Mouse (Mus musculus): ENCODE measurements around the gene Gbf1. TPM values are rescaled to one million over a fixed set of nuclear protein-coding genes. Genes with fewer than 3 reads are reported as not detected.
A peak's percentile ranks its signal among the peaks of the same experiment; 100 is the strongest.

Gbf1 gene
- total RNA-seq, 2 experiments from 2014 or later: 48.1 to 59.7 TPM

DNA sequence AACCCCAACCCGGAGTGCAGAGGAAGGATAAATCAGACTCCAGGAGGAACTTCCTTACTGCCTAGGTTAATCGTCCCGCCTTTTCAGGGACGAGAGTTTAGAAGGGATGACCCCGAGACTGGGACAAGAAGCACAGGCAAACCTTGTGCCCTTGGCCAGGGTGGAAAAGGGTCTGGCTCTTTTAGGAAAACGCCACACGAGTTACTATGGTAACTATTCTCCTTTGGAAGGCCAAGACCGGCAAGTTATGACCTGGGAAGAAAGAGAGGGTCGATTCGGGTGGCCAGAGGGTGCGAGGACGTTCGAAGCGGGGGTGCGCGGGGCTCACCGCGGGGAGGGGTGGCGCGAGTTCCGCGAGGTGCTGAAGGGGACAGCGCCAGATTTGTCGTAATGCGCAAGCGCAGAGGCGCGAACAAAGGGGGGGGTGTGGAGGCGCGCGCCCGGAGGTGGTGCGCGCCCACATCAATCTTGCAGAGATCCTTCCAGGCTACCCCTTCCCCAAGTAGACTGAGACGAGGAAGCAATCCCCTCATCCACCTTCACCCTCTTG, 174.5 kb downstream of the Gbf1 start, which contains the start of gene Psd:
Psd (minus strand) TSS at position 401 of the 550 bp plus-strand sequence.
- peak; percentile 25; the same call in 1 of the 2 replicates for ATAC-seq (replicated peaks; ENCODE audit: poor library complexity, severe bottlenecking)

GRCm38 (mm10) chr19:46327531-46328064, 175.3 kb downstream of the Gbf1 start:
- ATAC-seq (replicated peaks; ENCODE audit: poor library complexity, severe bottlenecking): no peak

GRCm38 (mm10) chr19:46328081-46329030, 176.0 kb downstream of the Gbf1 start, which contains the start of gene Fbxl15:
Gene Fbxl15 (plus strand): TSS chr19:46328184.
- peak; percentile 66 for ATAC-seq (replicated peaks; ENCODE audit: poor library complexity, severe bottlenecking)

DNA sequence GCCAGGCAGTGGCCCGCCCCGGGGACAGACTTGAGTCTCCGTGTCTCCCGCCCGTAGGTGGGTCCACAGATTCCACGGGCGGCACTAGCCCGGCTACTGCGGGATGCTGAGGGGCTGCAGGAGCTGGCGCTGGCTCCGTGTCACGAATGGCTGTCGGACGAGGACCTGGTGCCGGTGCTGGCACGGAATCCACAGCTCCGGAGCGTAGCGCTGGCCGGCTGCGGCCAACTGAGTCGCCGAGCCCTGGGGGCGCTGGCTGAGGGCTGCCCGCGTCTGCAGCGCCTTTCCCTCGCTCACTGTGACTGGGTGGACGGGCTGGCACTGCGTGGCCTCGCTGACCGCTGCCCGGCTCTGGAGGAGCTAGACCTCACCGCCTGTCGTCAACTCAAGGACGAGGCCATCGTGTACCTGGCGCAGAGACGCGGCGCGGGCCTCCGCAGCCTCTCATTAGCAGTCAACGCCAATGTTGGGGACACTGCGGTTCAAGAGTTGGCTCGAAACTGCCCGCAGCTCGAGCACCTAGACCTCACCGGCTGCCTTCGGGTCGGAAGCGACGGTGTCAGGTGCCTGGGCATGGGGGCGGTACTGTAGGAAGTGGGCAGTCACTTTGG, 176.8 kb downstream of the Gbf1 start:
- ATAC-seq (replicated peaks; ENCODE audit: poor library complexity, severe bottlenecking): no peak

GRCm38 (mm10) chr19:46329951-46330350, 177.6 kb downstream of the Gbf1 start:
- peak; percentile 78 for ATAC-seq (replicated peaks; ENCODE audit: poor library complexity, severe bottlenecking)

DNA sequence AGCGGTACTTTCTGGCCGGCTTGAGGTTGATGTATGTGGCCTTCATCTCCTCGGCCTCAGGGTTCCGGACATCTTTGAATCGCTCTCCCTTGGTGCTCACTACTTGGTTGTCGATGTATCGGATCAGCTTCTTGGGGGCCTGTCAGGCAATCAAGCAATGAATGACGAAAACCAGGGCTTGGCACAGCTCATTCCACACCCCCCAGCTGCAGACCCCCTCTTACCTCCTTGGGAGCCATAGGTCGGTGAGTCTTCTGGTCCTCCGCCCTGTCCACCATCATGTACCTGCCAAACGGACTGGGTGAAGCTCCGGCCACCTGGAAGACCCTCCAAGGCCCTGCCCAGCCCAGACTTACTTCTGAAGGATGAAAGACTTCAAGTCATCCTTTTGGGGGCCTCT, 178.4 kb downstream of the Gbf1 start:
- no peak for ATAC-seq (replicated peaks; ENCODE audit: poor library complexity, severe bottlenecking)

- ATAC-seq (replicated peaks; ENCODE audit: poor library complexity, severe bottlenecking): no peak
Observed at GRCm38 (mm10) chr19:46331326-46331725, 179.0 kb downstream of the Gbf1 start.

DNA sequence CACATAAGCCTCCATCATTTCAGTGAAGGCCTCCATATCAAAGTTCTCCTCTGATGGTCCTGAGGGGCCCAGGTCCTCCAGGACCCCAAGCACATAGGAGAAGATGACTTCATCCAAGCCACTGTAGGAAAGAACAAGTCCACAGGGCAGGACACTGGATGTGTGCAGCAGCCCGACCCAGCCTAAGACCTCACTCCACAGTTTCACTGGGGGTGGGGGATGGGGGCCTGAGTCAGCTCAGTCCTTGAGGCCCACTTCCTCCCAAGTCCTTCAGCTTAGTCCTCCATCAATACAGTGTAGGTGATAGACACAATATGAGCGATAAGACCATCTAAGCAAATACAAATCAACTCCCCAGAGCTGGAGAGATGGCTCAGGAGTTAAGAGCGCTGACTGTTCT, 179.6 kb downstream of the Gbf1 start:
- no peak for ATAC-seq (replicated peaks; ENCODE audit: poor library complexity, severe bottlenecking)

DNA sequence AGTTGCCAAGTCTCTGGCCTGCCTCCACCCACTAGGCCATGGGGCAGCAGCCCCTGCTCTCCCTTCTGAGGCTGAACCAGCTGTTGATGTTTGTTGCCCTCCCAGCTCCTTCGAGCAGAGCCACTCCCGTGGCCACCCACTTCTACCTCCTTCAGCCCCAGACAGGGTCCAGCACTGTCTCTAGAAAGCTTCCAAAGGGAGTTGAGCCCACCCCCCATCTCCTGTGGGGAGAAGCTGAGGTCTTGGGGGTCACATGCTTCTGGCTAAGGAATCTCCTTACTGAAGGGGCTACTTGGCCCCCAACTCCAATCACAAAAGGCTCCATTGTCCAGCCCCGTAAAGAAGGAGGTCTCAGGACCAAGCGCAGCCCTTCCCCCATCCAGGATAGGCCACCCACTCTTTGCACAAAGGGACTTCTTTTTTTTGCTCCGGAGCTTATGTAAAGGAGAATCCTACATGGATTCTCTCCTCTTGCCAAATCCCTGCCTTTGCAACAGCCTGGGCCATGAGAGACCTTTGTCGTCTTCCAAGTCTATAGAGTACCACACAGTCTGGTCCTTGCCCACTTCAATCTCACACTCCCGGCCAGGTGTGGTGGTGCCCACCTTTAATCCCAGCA, 180.5 kb downstream of the Gbf1 start:
- ATAC-seq (replicated peaks; ENCODE audit: poor library complexity, severe bottlenecking): no peak

GRCm38 (mm10) chr19:46333906-46334305, 181.6 kb downstream of the Gbf1 start:
- no peak for ATAC-seq (replicated peaks; ENCODE audit: poor library complexity, severe bottlenecking)

Other genes with a start within 250 kb of the Gbf1 start
- gene Armh3, start 154.0 kb upstream of the Gbf1 start, total RNA-seq (2014; fragmentation: Nextera tagmentation): 8.2 and 15.1 TPM in 2 replicates
- 8.5 and 13.3 TPM in 2 replicates for gene Armh3, start 154.0 kb upstream of the Gbf1 start, total RNA-seq (2017)
- gene Hps6, start 149.0 kb upstream of the Gbf1 start, total RNA-seq (2014; fragmentation: Nextera tagmentation): 4.1 and 5.9 TPM in 2 replicates
- 5.7 and 8.7 TPM in 2 replicates for gene Hps6, start 149.0 kb upstream of the Gbf1 start, total RNA-seq (2017)
- gene Pprc1, start 107.6 kb upstream of the Gbf1 start, total RNA-seq (2014; fragmentation: Nextera tagmentation): 89.1 and 104 TPM in 2 replicates
- 14.0 and 17.8 TPM in 2 replicates for gene Pprc1, start 107.6 kb upstream of the Gbf1 start, total RNA-seq (2017)
- 86.3 and 121 TPM in 2 replicates for gene Ldb1, start 107.3 kb upstream of the Gbf1 start, total RNA-seq (2014; fragmentation: Nextera tagmentation)
- 72.3 and 81.3 TPM in 2 replicates for gene Ldb1, start 107.3 kb upstream of the Gbf1 start, total RNA-seq (2017)
- gene Nolc1, start 76.6 kb upstream of the Gbf1 start, total RNA-seq (2014; fragmentation: Nextera tagmentation): 108 and 112 TPM in 2 replicates
- gene Nolc1, start 76.6 kb upstream of the Gbf1 start, total RNA-seq (2017): 187 and 211 TPM in 2 replicates
- not detected in 2 replicates for gene Elovl3, start 20.6 kb upstream of the Gbf1 start, total RNA-seq (2014; fragmentation: Nextera tagmentation)
- not detected in 2 replicates for gene Elovl3, start 20.6 kb upstream of the Gbf1 start, total RNA-seq (2017)
- not detected in 2 replicates for gene Pitx3, start 4.2 kb upstream of the Gbf1 start, total RNA-seq (2014; fragmentation: Nextera tagmentation)
- not detected in 2 replicates for gene Pitx3, start 4.2 kb upstream of the Gbf1 start, total RNA-seq (2017)
- 3.6 and 4.6 TPM in 2 replicates for gene Nfkb2, start 151.8 kb downstream of the Gbf1 start, total RNA-seq (2014; fragmentation: Nextera tagmentation)
- gene Nfkb2, start 151.8 kb downstream of the Gbf1 start, total RNA-seq (2017): 4.3 and 4.7 TPM in 2 replicates
- gene Psd, start 174.6 kb downstream of the Gbf1 start, total RNA-seq (2014; fragmentation: Nextera tagmentation): not detected in 2 replicates
- not detected in 2 replicates for gene Psd, start 174.6 kb downstream of the Gbf1 start, total RNA-seq (2017)
- 0.53 TPM in 1 of 2 replicates, not detected in the other for gene Fbxl15, start 175.7 kb downstream of the Gbf1 start, total RNA-seq (2014; fragmentation: Nextera tagmentation)
- gene Fbxl15, start 175.7 kb downstream of the Gbf1 start, total RNA-seq (2017): 2.4 and 3.3 TPM in 2 replicates
- gene Cuedc2, start 186.2 kb downstream of the Gbf1 start, total RNA-seq (2014; fragmentation: Nextera tagmentation): 104 and 108 TPM in 2 replicates
- 158 and 161 TPM in 2 replicates for gene Cuedc2, start 186.2 kb downstream of the Gbf1 start, total RNA-seq (2017)
- 71.4 and 82.0 TPM in 2 replicates for gene Mfsd13a, start 188.6 kb downstream of the Gbf1 start, total RNA-seq (2014; fragmentation: Nextera tagmentation)
- gene Mfsd13a, start 188.6 kb downstream of the Gbf1 start, total RNA-seq (2017): 15.7 and 18.7 TPM in 2 replicates
- 2.3 and 5.6 TPM in 2 replicates for gene 2310034G01Rik, start 197.8 kb downstream of the Gbf1 start, total RNA-seq (2014; fragmentation: Nextera tagmentation)
- gene 2310034G01Rik, start 197.8 kb downstream of the Gbf1 start, total RNA-seq (2017): 1.4 and 2.3 TPM in 2 replicates
- 86.7 and 93.2 TPM in 2 replicates for gene Actr1a, start 243.2 kb downstream of the Gbf1 start, total RNA-seq (2014; fragmentation: Nextera tagmentation)
- 75.8 and 79.7 TPM in 2 replicates for gene Actr1a, start 243.2 kb downstream of the Gbf1 start, total RNA-seq (2017)
- gene Sufu, start 244.4 kb downstream of the Gbf1 start, total RNA-seq (2014; fragmentation: Nextera tagmentation): 20.9 and 22.8 TPM in 2 replicates
- 7.2 and 9.0 TPM in 2 replicates for gene Sufu, start 244.4 kb downstream of the Gbf1 start, total RNA-seq (2017)